Mouse (Mus musculus) cerebellum, adult 2 months (tissue): Measurements from ENCODE around the gene Poc1a.

ENCODE experiments used
- CTCF ChIP-seq: fragments of 200-500 bp; IDR thresholded peaks from 2 replicates; pipeline ENCODE4 v1.5.1; 2011; ENCODE audit warnings: low read depth, mild to moderate bottlenecking, control low read depth, low read length, moderate library complexity, borderline replicate concordance; ENCODE audit not compliant: insufficient read depth
- POLR2A ChIP-seq: fragments of 200-500 bp; IDR thresholded peaks from 2 replicates; pipeline ENCODE4 v1.6.1; 2011; ENCODE audit warnings: low read length, control low read depth, borderline replicate concordance; ENCODE audit not compliant: insufficient read depth

- TF ChIP-seq POLR2A (no peak), CTCF (no peak)
Observed at GRCm38 (mm10) chr9:106270656-106271055, 10.2 kb upstream of the Poc1a start.
